Mouse (Mus musculus) lung, adult 2 months (tissue): ENCODE results near the gene Pex5. TPM values are rescaled to one million over a fixed set of nuclear protein-coding genes. Genes with fewer than 3 reads are reported as not detected.

Experiments
- DNase-seq: peaks from one replicate; pipeline ENCODE4 v3.0.0; 2022
- H3K4me1 ChIP-seq: fragments of 200-500 bp; 2 replicates; pipeline ENCODE4 v1.6.1; 2011; ENCODE audit warnings: low read length; ENCODE audit not compliant: control insufficient read depth, insufficient read depth
- H3K4me3 ChIP-seq: fragments of 200-500 bp; replicated peaks from 2 replicates; pipeline ENCODE3; 2011; ENCODE audit warnings: low read depth, mild to moderate bottlenecking, control low read depth, low read length; ENCODE audit errors: extremely low read depth
- CTCF ChIP-seq: fragments of 200-500 bp; IDR thresholded peaks from 2 replicates; pipeline ENCODE4 v1.5.1; 2011; ENCODE audit warnings: mild to moderate bottlenecking, low read length, control low read depth; ENCODE audit not compliant: insufficient read depth
- POLR2A ChIP-seq: fragments of 200-500 bp; IDR thresholded peaks from 2 replicates; pipeline ENCODE4 v1.6.1; 2011; ENCODE audit warnings: low read depth, mild to moderate bottlenecking, control low read depth, low read length, borderline replicate concordance; ENCODE audit errors: extremely low read depth
- WGBS: fragments of 180-500 bp; shearing (Covaris S2); methylation state at CpG from one replicate; pipeline ENCODE4 v1.1.7; 2018; 5-methylcytosine and 5-hydroxymethylcytosine counted together
- polyA plus RNA-seq: library from polyadenylated mRNA; depleted of rRNA; stranded (reverse); fragments of >200 nt; gene quantifications from 2 replicates; pipeline ENCODE4 v1.2.3, GENCODE M21; 2012; rRNA removed

Pex5 gene
- polyA plus RNA-seq, 1 experiment, result 31.2 TPM

GRCm38 (mm10) chr6:124376311-124376710, 38.6 kb downstream of the Pex5 start:
- no peaks in the 10 kb centered on the region for H3K4me1 ChIP-seq
- TF ChIP-seq CTCF (no peak), POLR2A (no peak)
- no peak overlapping the region for H3K4me3 ChIP-seq
- no peak for DNase-seq
- WGBS, result 59% methylated on average over 5 of the region's 5 CpGs

DNA sequence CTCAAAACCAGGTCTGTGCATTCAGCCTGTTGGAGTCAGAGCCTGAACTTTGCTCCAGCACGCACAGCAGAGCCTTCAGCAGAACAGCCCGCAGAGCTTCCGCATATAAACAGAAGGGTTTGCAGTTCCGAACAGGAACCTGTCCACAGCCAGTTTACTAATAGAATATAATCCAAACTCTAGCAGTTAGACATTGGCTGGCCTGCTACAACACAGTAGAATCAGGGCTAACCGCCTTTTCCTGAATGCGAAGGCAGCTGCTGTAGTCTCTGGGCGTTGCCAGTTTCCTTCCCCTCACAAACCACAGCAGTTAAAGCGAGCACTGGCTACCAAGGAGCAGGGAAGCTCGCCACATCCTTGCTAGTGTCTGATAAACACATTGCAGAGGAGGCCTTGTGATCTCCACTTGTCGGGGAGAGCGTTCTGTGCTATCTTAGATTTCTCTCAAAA, 39.4 kb downstream of the Pex5 start:
- no peak for DNase-seq
- TF ChIP-seq POLR2A (no peak), CTCF (no peak)
- Histone ChIP-seq H3K4me3 (no peak overlapping the region), H3K4me1 (no peaks in the 10 kb centered on the region)
- 37% methylated on average over 11 of the region's 11 CpGs for WGBS

GRCm38 (mm10) chr6:124374683-124375082, 40.2 kb downstream of the Pex5 start:
- no peak for TF ChIP-seq POLR2A
- Histone ChIP-seq H3K4me3 (no peak overlapping the region), H3K4me1 (no peaks in the 10 kb centered on the region)
- 53% methylated on average over 4 of the region's 4 CpGs for WGBS
- no peak for DNase-seq

GRCm38 (mm10) chr6:124373584-124374206, 41.2 kb downstream of the Pex5 start:
- Histone ChIP-seq H3K4me3 (no peak overlapping the region), H3K4me1 (no peaks in the 10 kb centered on the region)
- DNase-seq, result no peak
- WGBS, result 73% methylated on average over 6 of the region's 6 CpGs
- no peak for TF ChIP-seq CTCF
- no peak for TF ChIP-seq POLR2A

GRCm38 (mm10) chr6:124364328-124364727, 50.5 kb downstream of the Pex5 start:
- Histone ChIP-seq H3K4me1 (no peaks in the 10 kb centered on the region), H3K4me3 (no peak overlapping the region)
- TF ChIP-seq CTCF (no peak), POLR2A (no peak)
- no peak for DNase-seq
- WGBS, result 50% methylated on average over 5 of the region's 5 CpGs

DNA sequence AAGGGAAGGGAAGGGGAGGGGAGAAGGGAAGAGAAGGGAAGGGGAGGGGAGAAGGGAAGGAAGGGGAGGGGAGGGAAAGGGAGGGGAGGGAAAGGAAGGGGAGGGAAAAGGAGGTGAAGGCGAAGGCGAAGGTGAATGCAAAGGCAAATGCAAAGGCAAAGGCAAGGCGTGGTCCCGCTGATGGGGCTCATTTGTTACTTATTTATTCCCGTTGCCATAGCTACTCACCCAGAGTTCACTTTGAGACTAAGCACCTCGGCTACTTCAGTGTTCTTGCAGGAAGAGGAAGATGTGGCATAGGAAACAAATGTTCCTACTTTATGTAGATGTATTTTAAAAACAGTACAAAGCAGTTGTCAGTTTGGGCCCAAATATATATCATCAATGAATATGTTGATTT, 54.3 kb downstream of the Pex5 start:
- Histone ChIP-seq H3K4me3 (no peak overlapping the region), H3K4me1 (no peaks in the 10 kb centered on the region)
- 52% methylated on average over 6 of the region's 6 CpGs for WGBS
- no peak for DNase-seq
- TF ChIP-seq POLR2A (no peak), CTCF (no peak)

DNA sequence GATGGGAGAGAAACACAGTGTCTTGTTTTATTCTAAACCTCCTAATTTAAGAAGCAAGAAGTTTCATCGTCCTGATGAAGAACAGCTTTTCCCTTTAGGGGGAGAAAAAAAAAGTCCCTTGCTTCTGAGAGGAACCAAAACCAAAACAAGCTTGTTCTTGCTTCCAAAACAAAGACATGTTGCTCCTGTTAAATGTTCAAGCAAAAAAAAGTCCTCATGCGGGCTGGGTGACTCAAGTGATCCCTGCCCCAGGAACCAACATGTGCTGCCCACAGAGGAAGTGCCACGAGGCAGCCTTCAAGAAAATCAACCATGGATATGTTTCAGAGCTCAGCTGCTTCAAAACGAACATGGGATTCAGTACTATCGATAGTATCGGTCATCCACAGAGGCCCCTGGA, 55.9 kb downstream of the Pex5 start:
- TF ChIP-seq POLR2A (no peak), CTCF (no peak)
- Histone ChIP-seq H3K4me1 (no peaks in the 10 kb centered on the region), H3K4me3 (no peak overlapping the region)
- WGBS, result 72% methylated on average over 6 of the region's 6 CpGs
- no peak for DNase-seq

- WGBS, result 58% methylated on average over 2 of the region's 2 CpGs
- Histone ChIP-seq H3K4me1 (no peaks in the 10 kb centered on the region), H3K4me3 (no peak overlapping the region)
- TF ChIP-seq POLR2A (no peak), CTCF (no peak)
- DNase-seq, result no peak
Measured at GRCm38 (mm10) chr6:124353246-124353645, 61.6 kb downstream of the Pex5 start.

Other genes with a start within 250 kb of the Pex5 start
- gene Vmn2r27, start 183.2 kb downstream of the Pex5 start, polyA plus RNA-seq, result not detected in 2 replicates
- gene Cd163, start 110.4 kb downstream of the Pex5 start, polyA plus RNA-seq, result 1.0 and 1.6 TPM in 2 replicates
- 3.2 and 9.1 TPM in 2 replicates for gene Clstn3, start 49.7 kb upstream of the Pex5 start, polyA plus RNA-seq
- 4.6 and 5.9 TPM in 2 replicates for gene C1rl, start 78.0 kb upstream of the Pex5 start, polyA plus RNA-seq
- 47.2 and 58.0 TPM in 2 replicates for gene C1ra, start 97.3 kb upstream of the Pex5 start, polyA plus RNA-seq
- 58.4 and 101 TPM in 2 replicates for gene C1s1, start 127.3 kb upstream of the Pex5 start, polyA plus RNA-seq
- gene C1rb, start 155.2 kb upstream of the Pex5 start, polyA plus RNA-seq, result not detected in 2 replicates
- gene C1s2, start 221.0 kb upstream of the Pex5 start, polyA plus RNA-seq, result 0.06 TPM in 1 of 2 replicates, not detected in the other
- 83.3 and 112 TPM in 2 replicates for gene Lpcat3, start 248.0 kb upstream of the Pex5 start, polyA plus RNA-seq